Mouse (Mus musculus) erythroblast, adult 5-6 weeks (primary cell): ENCODE measurements around the gene Kctd11. TPM values are rescaled to one million over a fixed set of nuclear protein-coding genes. Genes with fewer than 3 reads are reported as not detected.

ENCODE experiments used
- ATAC-seq: replicated peaks from 2 replicates; pipeline ENCODE4 v1.8.0; 2016; ENCODE audit warnings: moderate number of reproducible peaks, mild to moderate bottlenecking, moderate TSS enrichment, inconsistent platforms; ENCODE audit not compliant: poor library complexity, low FRiP score, severe bottlenecking
- total RNA-seq, 2 experiments: library from RNA; stranded (forward) in 1 of 2; stranded (reverse) in 1 of 2; fragments of 150-400 nt in 1 of 2; fragments of 200-764, 138-1000 nt in 1 of 2; gene quantifications; 2 replicates each; pipeline versions ENCODE4 v1.2.3 to v1.2.4; 2015 to 2017; ENCODE audit warnings: low replicate concordance in 2 of 2

Kctd11 gene
- total RNA-seq, 2 experiments from 2014 or later: 0.77 to 1.3 TPM

DNA sequence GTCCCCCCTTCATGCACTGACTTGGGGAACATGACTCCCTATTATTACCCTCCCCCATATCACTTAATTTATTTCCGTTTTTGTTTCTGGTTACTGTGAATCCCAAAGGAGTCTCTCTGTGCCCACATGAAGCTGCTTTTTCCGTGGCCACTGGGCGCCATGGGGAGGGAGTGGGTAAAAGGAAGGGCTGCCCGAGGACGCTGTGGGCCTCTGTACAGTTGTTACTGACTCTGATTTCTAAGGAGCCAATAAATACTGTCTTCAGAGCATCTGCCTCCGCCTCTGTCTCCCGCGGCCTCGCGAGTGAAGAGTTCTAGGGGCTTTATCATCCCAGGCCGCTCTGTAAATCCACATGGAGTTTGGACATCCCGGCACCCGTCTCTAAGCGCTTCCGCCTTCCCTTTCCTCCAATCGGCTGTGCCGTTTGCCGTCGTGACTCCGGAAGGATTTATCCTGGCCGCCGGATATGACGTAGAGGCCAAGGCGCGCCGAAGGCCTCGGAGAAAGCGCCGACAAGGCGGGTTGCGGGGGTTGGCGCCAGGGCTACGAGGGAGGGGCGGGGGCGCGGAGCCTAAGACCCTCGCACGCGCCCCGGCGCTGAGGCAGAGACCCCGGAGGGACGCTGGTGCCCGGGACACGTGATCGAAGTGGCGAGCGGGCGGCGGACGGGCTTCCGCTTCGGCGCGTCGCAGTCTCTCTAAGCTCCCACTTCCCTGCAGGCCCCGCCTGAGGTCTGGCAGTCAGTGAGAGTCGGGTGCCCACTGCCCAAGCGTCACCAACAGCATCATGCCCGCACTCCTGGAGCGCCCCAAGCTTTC is 32.6 kb upstream of the Kctd11 start, which contains the start of gene Gps2:
Gene Gps2, plus strand, starts transcription at position 335 of the 818 bp plus-strand sequence.
- ATAC-seq: peak; percentile 79

- no peak for ATAC-seq
Measured at GRCm38 (mm10) chr11:69912716-69913530, 31.7 kb upstream of the Kctd11 start.

DNA sequence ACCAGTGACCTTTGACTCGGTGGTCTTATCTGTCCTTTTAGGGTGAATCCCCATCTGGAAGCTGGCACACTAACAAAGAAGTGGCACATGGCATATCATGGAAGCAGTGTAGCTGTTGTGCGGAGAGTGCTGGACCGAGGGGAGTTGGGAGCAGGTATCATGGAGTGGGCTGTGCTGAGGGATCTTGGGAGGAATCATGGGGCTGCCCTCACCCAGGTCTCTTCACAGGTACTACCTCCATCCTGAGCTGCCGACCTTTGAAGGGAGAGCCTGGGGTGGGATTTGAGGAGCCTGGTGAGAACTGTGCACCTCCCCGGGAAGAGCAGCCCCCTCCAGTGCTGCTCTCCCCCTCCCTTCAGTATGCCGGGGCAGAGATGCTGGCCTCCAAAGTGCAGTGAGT is 30.5 kb upstream of the Kctd11 start:
- ATAC-seq: no peak

GRCm38 (mm10) chr11:69910781-69911560 is 29.8 kb upstream of the Kctd11 start:
- ATAC-seq: no peak

DNA sequence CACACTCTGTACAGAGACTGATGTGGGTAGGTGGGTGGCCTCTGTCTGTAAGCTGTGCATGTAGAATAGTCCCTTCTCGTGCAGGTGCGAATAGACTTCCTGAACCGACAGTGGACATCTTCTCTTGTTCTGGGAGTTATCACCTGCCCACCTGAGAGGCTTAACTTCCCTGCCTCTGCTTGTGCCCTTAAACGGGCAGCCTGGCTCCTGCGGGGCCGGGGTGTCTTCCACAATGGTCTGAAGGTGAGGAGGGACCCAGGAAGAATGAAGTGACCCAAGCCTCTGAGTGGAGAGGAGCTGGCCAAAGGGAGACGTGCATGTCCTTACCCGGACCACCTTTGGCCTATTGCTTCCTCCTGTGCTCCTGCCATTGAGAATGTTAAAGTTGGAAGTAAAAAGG is 29.0 kb upstream of the Kctd11 start:
- ATAC-seq: no peak

DNA sequence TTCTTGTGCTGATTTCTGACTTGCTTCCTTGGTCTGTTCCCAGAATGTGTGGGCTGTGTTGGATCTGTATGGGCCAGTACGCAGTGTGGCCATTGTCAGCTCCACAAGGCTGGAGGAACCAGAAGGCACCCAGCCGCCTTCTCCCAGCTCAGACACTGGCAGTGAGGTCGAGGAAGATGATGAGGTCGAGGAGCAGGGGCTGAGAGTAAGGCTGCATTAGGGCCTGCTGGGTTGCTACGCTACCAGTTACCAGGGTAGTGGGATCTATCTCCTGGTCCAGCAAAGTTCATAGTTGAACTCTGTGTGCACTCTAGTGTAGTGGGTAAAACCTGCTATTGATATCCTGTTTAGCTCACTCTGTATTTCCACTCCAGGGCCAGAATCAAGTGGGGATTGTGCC is 28.0 kb upstream of the Kctd11 start:
- no peak for ATAC-seq

- no peak for ATAC-seq
Measured at GRCm38 (mm10) chr11:69908645-69909044, 27.4 kb upstream of the Kctd11 start.

DNA sequence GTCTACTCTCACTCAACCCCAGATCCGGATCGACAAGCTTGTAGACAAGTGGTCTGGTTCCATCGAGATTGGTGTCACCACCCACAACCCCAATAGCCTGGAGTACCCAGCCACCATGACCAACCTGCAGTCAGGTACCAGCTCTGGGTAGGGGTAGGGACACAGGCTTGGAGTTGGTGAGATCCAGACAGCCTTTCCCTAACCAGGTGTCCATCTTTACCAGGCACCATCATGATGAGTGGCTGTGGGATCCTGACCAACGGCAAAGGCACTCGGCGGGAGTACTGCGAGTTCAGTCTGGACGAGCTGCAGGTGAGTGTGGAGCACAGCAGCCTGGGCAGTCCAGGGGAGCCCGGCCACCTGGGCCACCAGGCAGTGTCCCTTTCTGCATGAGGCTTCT is 23.1 kb upstream of the Kctd11 start:
- ATAC-seq: no peak

- no peak for ATAC-seq
Measured at GRCm38 (mm10) chr11:69902972-69903371, 21.8 kb upstream of the Kctd11 start.

GRCm38 (mm10) chr11:69901993-69902392 is 20.8 kb upstream of the Kctd11 start:
- 0 out of 2 replicates have a peak, but pooled peaks have one; percentile 5 for ATAC-seq

GRCm38 (mm10) chr11:69901406-69901846 is 20.2 kb upstream of the Kctd11 start:
- peak; percentile 66 for ATAC-seq

DNA sequence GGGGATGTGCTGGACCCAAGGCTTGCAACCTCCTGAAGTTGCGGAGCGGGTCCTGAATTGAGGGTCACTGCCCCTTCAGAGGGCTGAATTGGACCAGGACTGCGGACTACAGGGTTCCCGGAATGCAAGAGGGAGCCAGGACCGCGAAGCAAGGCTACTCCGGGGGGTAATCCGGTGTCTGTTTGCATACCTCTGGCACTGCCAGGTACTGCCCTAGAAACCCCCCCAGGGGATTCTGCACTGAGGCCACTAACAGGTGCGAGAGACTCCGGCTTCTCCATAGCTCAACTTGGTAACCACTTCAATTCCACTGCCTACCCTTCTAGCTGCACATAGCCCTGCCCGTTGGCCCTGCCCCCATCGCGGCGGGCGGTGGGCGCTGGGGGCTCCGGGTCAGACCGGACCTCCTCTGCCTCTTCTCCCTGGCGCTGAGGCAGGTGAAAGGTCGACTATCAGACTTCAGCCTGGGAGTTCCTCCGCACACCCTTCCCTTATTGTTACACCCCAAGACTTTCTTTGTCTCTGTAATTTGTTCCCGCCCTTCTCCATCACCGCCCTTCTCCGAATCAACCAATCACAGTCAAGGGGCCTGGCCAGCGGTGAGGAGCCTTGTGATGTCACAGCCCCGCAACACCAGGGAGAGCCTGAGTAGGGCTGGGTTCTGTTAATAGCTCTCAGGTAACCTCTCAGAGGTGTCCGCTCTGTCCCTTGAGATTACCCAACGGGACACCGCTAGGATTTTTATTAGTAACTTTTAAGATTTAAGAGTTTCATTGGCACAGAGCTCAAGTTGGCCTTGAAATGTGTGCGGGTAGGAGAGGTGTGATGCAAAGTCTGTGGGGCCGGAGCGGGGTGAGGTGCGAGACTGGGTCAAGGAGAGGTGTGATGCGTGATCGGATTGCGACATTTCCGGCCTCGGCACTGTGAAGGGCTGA is 19.5 kb upstream of the Kctd11 start, which contains the start of the genes 2810408A11Rik and Neurl4:
Gene 2810408A11Rik, minus strand, starts transcription at position 517 of the 935 bp plus-strand sequence.
Gene Neurl4, plus strand, starts transcription at position 602 of the 935 bp plus-strand sequence.
- peak; percentile 84 for ATAC-seq

DNA sequence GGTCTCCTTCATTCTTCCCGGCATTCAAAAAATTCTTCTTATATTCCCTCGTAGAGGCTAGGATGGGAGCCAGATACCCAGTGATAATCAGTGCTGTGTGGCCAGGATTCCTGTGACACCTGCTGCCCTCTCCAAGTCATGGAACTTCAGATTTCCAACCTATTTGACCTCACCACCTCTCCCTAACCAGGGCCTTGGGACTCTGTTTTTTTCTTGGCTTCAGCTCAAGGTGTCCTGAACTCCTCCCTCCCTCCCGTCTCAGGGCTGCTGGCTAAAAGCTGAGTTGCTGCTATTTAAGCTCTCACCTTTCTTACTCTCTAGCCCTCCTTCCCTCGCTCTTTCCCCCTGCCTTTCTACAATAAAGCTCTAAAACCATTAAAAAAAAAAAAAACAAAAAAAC is 18.7 kb upstream of the Kctd11 start:
- no peak for ATAC-seq

- ATAC-seq: no peak
Measured at GRCm38 (mm10) chr11:69895291-69895690, 14.1 kb upstream of the Kctd11 start, which contains the start of gene Acap1. Gene Acap1 (minus strand): TSS chr11:69895539.

- ATAC-seq: no peak
Measured at GRCm38 (mm10) chr11:69894671-69895070, 13.5 kb upstream of the Kctd11 start.

DNA sequence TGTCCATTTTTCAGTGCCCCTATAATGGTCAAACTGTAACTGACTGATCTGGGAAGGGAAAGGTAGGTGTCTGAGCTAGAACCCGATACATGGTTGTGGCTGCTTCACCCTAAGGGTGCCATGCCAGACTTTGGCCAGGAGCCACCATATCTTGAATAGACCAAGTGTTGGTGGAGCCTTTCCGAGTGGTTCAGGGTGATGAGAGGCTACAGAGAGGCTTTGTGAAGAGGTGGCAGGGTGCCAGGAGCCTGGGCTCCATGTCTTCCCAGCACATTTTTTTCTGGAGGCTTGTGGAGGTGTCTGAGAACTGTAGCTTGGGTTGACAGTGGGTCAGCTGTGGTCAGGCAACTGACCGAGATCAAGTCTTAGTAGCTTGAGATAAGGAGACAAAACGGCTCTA is 10.3 kb upstream of the Kctd11 start:
- peak; percentile 62 for ATAC-seq

DNA sequence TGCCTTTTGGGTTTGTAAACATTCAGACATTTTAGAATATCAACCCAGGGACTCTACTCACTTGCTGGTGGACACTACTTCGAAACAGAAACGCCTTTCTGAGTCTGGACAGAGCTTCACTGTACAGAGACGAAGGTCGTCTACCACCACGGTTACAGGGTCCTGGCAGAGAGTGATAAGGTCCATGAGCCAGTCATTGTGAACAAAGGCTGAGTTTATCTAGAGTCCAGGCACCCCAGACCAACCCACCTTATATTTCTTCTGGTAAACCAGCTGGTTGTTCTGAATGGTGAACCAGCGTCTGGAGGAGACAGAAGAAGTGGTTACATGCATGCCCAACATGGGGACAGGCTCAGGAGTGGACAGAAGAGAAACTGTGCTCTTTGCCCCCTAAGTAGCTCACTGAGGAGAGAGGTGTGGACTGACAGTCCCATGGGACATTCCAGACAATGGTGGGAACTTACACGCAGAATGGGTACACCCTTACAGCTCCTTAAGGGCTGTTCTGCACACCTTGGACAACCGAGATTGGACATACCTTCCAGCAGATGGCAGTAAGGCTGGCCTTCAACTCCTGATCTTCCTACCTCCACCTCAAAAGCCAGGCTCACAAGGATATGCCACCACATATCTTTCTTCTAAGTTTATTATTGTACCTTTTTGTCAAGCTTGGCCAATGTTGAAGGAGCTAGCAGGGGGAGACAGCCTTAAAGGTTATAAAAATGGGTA is 5.9 kb upstream of the Kctd11 start:
- peak; percentile 73 for ATAC-seq

- no peak for ATAC-seq
Measured at GRCm38 (mm10) chr11:69884663-69885062, 3.5 kb upstream of the Kctd11 start.
